Mouse (Mus musculus): ENCODE data around the gene Tek.
"Not testable (repeated sequence)": the region's sequence is repeated elsewhere in the genome, so short reads cannot be mapped to it uniquely, and the experiment has no call there.

Tek gene

DNA sequence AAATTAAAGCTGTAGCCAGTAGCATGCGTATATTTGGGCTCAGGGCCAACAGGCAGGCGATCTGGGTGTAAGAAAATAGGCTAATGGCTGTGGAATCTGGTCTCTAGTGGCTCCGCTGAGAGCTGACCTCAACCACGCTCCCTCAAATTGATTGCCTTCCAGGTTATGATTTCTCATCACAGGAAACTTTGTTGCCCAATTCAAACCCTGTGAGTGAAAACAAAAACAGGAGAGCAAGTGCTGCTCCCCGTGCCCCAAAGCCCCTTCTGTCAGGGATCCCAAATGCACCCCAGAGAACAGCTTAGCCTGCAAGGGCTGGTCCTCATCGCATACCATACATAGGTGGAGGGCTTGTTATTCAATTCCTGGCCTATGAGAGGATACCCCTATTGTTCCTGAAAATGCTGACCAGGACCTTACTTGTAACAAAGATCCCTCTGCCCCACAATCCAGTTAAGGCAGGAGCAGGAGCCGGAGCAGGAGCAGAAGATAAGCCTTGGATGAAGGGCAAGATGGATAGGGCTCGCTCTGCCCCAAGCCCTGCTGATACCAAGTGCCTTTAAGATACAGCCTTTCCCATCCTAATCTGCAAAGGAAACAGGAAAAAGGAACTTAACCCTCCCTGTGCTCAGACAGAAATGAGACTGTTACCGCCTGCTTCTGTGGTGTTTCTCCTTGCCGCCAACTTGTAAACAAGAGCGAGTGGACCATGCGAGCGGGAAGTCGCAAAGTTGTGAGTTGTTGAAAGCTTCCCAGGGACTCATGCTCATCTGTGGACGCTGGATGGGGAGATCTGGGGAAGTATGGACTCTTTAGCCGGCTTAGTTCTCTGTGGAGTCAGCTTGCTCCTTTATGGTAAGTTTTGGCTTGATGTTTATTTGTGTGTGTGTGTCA is at the start of gene Tek:
TSS of gene Tek (plus strand) at position 452 of the 894 bp plus-strand sequence.
- DNase-seq = no peak

DNA sequence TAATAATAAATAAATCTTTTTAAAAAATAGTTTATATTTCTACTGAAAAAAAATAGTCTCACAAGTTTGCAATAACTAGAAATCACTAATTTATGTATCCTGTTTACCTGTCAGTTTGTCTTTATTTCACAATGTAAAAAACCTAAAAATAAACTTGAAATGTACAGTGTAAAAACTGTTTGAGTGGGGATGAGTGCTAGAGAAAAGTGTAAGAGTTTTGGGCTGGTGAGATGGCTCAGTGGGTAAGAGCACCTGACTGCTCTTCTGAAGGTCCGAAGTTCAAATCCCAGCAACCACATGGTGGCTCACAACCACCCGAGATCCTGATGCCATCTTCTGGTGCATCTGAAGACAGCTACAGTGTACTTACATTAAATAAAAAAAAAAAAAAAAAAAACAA is 49.3 kb upstream of the Tek start:
- DNase-seq = not testable (repeated sequence)

DNA sequence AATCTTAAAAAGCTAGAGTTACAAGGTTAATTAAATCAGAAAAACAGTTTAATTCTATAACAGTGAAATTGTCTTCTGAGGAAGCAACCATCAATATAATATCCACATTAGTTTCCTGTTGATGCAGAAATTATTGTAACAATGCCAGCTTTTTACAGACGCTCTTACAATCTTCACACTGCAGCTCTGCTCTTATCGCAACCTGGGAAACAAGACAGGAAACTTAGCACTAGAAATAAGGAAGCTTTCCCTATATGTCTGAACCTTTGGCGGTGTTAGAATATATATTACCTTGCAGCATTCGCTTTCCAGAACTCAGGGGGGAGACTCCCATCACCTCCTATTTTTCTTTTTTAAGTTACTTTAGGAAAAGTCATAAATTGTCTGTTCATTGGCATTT is 48.0 kb upstream of the Tek start:
- no peak for DNase-seq

DNA sequence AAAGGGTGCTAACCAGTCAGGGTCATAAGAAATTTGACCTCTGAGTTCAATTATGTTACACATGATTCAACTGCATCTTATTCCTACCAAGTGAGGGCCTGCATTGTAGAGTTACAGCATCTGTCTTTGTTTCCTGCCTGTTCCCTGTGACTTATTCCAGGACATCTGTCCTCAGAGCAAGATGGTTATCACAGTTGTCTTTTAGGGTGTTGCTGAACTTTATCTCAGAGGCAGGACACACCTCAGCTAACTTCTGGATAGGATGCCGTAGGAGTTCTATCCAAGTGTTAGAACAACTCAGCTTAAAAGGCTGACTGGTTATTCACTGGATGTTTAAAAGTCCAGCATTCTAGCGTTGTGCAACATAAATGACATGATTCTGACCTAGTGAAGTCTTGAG is 46.9 kb upstream of the Tek start:
- no peak for DNase-seq

DNA sequence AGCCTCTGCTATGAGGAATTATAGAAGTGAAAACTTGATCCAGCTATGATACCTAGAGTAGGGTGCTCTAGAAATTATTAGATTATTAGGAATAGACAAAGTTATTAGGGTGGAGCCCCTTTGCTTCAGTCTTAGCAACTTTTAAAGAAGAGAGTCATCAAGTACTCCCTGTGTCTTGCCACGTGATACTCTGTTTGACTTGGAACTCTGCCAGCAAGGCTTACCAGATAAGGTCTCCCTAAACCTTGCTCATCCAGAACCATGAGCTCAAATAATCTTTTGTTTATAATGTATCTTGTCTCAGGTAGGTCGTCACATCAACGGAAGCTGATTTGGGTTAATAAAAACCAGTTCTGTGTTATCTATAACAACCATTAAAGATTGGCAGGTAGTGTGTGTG is 42.7 kb upstream of the Tek start:
- no peak for DNase-seq

DNA sequence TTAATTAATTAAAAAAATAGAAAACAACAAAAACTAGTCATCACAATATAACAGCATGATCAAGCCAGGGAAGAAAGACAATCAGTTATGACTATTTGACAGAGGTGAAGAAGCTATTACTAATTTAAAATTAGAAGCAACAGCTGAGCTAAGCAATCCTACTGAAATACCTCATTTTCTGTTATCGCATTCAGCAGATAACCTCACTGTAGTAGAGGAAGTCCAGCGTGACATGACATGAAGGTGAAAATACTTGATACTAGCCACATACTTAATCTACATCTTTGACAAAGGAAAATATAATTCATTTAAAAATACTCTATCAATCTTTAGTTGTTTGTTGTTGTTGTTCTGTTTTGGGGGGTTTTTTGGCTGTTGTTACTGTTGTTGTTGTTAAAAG is 28.1 kb upstream of the Tek start:
- no peak for DNase-seq

DNA sequence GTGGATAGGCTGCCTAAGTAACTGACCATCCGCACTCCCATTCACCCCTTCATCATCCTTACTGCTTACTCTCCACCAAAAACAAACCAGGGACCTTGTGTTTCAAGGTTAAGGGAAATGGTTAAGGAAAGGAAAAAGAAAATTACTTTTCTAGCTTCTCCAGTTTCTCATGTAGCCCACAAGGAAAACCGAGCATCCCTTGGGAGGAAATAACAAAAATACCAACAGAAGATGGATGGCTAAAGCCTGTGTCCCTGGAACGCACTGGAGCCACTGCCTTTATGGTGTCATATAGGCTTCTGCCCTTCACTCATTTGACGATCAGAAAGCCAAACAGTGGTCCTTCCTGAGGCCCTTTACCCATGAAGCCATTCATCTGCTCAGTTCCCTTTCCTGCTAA is 27.7 kb upstream of the Tek start:
- DNase-seq = no peak

DNA sequence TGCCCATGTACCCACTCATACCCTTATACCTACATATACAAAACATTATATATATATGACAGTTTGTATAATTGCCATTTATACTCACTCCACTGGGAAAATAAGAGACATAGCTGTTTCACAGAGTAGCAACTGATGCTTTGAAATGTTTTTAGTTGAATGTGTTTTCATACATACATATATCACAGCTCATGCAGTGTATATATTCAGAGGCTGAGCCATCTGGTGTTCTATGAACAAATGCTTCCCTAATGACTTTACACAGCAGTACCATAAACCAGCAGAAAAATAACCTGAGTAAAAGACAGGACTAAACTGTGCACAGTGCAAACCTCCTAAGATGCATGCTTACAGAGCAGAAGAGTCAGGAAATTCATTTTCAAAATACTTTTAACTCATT is 25.3 kb upstream of the Tek start:
- no peak for DNase-seq

DNA sequence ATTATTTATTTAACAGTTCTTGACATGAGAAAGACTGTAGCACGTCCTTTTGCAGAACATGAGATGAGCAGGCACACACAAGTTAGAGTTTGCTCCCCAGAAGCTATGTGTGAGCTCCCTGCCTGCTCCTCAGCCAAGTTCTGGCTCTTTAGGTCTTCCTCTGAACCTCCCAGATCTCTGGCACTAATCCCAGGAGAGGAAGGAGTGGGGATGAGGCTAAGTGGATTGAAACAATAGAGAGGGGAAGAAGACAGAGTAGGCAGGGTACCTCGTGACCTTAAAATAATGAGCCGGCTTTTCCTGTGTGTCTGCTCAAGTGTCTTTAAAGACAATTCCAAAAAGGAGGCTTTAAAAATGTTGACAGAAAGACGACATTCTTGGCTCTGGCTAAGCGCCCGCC is 23.9 kb upstream of the Tek start:
- DNase-seq = no peak

DNA sequence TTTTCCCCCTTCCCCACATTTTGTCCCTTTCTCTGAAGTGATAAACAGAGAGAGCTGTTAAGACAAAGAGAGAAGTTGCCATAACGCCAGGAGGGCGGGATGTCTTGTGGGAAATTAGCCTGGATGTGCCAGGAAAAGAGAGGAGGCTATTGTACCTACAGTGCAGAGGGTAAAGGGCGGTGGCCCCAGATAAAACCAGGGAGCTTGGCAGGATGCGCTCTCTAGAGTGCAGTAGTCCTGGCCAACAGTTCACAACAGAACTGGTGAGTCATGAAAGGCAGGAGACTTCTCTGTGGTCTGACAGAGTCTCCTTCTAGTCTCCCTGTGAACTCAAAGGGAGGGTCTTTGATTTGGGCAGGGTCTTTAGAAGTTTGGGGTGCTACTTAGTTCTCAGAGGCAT is 13.3 kb upstream of the Tek start:
- no peak for DNase-seq

DNA sequence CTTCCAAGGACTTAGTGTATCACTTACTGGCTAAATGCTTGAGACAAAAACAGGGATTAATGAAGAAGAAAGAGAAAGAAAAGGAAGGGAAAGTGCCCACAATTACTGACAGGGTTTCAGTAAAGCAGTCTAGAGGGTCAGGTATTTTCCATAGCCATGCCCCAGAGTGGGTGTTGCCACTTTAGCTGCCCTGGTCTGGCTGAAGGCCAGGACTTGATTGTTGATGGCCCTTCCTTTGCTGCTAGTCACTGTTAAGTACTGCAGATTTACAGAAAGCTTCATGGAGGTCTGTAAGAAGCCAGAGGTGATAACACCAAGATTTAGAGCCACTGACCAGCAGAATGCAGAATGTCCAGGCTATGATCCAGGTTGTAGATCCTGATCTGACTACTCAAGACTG is 6.4 kb upstream of the Tek start:
- no peak for DNase-seq

DNA sequence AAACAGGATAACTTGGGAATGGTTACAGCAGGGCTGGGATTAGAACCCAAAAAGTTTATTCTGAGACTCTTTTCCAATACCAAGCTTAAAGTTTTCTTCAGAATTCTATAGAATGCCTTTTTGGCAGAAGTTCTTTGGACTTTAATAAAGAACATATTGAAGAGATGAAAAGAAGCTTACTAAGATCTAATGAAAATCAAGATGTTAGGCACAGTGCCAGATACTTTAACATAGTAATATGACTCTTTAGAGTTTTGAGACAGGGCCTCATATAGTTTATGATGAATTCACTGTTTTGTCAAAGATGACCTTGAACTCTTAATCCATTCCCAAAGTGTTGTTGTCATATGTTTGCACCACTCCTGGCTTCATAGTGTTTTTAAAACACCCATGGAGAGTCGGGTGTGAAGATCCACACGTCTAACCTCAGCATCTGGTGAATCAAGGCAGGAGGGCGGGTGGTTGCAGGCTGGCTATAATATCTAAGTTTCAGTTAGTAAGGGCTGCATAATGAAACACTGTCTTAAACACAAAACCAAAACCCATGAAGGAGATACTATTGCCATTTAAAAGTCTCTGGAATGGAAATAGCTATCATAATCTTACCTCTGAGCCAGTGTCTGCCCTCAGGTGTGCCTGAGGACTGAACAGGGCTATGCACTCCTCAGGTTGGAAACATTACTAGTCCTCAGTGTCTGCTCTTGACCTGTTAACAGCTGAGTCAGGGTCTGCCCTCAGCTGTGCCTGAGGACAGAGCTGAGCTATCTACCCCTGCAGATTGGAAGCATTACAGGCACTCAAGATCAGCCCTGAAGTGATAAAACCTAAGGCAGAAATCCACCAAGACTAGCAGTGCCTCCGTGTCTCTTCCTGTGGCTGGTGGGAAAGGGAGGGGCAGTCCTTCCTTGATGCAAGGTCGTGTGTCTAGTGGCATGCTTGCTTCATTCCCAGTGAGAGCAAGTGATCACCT is 1.5 kb upstream of the Tek start:
- DNase-seq = no peak

DNA sequence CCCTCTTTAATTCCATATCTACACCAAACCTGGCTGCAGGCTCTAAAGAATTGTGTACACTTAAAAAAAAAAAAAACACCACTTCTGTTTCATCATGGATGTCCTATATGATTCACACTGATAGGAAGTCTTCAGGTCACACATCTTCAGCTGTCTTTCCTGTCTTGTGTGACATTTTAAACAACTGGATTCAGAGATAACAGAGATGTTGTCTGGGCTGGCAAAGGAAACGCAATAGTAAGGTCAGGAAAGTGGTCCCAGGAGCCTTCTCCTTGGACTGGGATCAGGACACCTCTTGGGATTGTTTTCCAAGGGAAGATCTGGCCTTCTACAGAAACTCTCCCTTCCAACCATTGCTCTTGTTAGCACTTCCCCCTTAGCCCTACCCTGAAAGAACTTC is 2.7 kb downstream of the Tek start:
- no peak for DNase-seq

DNA sequence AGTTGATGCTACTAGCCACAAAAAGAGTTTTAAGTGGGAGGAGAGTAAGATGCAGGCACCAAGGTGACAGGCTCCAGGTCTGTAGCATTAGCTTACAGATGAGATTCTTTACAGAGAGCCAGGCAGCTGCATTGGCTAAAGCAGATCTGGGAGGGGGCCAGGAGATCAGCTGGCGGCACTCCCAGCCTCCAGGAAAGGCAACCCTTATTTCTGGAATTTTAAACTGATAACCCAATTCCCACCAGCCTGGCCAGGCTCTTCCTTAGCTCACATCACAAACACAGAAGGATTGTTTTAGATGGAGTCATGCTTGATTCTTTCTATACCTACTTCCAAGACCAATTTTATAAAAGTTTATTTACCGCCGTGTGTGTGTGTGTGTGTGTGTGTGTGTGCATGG is 6.7 kb downstream of the Tek start:
- no peak for DNase-seq

DNA sequence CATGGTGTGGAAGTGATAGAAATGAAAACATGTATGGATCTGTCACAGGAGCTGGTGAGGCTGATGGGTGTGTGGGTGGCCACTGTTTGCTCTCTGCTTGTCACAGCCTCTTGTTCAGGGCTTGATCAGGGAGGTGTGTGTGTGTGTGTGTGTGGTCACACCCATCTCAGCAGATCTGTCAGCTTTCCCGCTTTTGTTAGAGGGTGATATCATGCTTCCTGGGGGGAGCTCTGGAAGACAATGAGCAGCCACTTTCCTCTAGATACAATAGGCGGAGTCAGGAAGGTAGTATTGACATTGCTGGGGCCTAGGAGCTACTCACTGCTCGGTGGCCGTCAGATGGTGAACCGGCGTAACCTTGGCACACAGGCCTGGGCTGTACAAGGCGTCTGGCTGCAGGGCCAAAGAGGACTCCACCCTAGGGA is 7.3 kb downstream of the Tek start:
- DNase-seq = no peak

DNA sequence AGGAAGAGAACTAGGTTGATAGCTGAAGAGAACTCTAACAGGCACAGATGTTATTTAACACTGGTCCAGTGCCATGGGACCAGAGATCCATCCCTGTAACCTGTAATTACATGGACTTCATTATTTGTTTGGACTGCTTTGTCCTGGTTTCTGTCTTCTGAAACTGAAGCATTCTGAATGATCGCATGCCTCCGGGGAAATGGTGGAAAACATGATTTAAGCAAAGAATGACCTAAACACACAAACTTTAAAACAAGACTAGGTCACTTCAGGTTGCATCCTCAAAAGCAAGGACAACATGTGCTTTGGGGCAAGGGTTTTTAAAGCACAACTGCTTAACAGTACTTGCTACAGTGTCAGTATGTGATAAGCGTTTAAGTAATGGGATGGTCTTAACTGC is 8.2 kb downstream of the Tek start:
- no peak for DNase-seq

DNA sequence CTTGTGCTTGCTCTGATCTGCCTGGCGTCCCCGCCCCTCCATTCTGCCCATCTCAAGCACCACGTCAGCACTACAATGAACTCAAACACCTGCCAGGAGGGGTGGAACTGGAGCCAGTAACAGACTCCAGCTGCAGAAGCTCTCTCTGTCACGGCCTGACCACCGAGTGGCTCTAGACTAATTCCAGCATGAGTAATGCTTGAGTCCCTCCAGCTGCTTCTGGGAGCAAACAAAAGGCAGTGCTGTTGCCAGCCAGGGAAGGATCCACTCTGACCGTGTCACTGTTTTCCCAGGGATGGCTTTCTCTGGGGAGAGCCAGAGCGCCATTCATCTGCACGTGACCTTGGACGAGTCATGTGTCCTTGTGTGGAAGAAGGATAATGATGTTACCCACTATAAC is 13.4 kb downstream of the Tek start:
- DNase-seq = no peak

DNA sequence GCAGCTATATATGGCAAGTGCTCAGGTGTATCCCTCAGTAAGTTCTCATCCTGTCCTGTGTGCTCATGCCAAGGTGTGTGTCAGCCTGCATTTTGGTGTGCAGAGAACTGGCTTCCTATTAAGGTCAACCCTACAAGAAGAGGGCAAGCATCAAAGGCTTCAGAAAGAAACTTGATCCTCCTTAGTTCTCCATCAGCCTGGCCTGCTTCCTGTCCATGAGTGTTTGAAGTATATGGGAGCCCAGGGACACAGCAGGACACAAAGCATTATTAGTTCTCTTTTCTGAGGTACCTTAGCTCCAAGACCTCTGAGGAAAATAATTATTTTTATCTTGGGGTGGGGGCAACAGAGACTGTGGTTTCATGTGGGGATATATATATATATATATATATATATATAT is 26.1 kb downstream of the Tek start:
- no peak for DNase-seq

DNA sequence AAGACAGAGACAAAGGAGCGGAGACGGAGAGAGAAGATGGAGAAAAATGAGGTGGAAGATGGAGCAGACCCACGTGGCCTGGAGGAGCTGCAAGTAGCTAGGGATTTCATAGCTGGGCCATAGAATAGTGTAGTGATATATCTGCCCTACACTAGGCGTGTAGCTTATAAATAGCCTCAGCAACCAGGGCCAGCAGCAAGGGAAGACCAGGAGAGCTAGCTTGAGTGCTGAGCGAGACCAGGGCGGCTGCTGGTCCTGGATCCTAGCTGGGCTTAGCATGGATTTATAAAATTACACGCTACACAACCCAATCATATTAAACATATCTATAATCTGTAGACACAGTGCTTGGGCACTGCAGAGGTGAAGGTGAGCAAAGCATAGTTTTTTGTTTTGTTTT is 27.1 kb downstream of the Tek start:
- DNase-seq = no peak

DNA sequence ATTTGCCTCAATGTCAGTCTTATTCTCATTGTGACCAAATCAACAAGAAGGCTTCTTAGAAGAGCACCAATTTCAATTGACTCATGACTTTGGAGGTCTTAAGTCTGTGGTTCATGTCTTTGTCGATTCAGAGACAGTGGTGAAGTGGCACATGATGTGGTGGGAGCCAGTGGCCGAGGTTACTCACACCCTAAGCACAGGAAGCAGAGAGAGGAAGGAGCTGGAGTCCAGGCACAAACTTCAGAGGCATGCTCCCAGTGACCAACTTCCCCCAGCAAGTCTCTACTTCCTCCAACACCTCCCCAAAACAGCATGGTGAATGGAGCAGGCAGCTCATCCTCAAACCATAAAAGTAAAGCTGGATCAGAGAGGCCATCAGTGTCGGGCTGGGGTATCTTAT is 29.5 kb downstream of the Tek start:
- DNase-seq = no peak

DNA sequence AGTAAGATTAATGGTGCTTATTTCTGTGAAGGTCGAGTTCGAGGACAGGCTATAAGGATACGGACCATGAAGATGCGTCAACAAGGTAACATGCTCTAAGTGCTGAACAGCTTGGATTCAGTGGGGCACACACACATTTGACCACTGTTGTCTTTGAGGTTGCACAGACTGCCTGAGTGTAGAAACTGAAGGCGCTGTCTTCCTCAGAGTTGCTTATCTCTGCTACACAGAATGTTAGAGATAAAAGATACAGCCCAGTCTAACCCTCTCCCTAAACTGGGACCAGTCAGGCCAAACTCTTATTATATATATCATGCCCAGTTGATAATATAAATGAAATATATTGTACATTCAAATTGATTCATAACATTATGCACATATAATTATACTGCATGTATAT is 42.0 kb downstream of the Tek start:
- no peak for DNase-seq

DNA sequence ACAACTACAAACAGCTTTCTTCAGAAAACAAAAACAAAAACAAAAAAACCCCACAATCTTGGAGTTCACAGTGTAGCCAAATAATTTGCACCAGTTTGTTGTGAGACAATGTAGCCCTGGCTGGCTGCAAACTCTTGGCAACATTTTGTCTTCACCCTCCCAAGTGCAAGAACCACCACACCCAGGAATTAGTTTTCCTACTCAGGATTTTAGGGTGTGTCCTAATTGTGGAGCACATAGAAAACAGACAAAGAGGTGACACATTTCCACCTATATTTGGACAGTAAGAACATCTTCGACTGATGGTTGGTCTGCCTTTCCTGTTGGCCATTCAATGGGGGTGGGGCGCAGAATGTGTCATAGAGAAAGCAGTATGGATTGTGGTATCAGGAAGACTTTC is 46.8 kb downstream of the Tek start:
- DNase-seq = no peak

DNA sequence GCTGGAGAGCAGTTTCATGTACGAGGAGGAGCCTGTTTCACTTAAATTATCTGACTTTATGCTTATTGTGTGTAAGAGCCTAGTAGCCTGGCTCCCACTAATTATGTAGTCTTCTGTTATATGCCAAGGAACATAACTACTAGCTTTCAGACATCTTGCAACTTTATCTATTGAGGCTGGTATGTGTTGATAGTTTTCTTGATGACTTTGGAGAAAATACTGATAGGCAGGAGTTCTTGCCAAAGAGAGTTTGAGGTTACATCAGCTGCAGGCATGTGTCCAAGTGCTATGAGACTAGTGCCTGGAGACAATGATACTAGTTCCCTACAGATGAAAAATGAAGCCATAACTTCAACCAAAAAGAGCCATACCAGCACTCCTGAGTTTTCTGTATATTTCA is 64.1 kb downstream of the Tek start:
- no peak for DNase-seq

DNA sequence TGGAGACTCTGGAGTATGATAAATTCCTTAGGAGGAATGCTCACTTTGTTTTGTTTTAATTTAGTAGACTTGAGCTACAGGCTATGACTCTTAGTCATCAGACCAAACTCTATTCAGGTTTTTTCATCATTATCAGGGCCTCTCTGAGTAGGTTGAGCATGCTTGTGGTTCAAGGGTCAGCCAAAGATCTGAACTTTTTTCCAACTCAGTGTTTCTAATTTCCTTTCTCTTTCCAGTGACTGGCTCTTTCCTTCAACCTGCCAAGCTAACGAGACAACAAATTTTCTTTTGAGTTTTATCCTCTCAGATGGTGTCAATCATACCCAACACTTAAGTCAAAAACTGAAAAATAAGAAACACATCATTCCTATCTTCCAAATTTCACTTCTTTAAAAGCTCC is 71.5 kb downstream of the Tek start:
- no peak for DNase-seq
